Comparison of ENCODE assay signal across 26 mouse cellular contexts in the genomic region with DNA sequence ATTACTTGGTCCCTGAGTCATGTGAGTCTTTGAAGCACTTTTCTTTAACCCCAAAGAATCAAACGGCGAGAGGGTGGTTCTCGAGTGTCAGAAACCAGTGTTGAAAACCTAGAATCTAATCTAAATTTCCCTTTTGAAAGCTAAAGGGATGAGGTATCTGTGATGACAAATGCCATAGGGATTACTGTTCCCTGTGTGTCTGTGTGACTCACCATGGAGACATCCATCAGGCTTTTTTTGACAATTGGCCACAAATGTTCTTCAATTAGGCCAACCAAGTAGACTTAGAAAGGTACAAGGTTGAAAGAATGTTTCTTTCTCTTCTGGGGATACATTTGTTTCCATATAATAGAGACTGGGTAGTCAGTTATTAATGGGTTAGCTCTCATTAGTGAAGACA. TPM values are rescaled to one million over a fixed set of nuclear protein-coding genes. Genes with fewer than 3 reads are reported as not detected.
DNase-seq lines count a peak whose midpoint lies in the region; ATAC-seq and TF ChIP-seq lines count a peak whose summit lies in the region.
"Had no signal": no experiment of that assay in that cellular context is flagged by ENCODE, and none has a peak within 500 bp of the region (broad histone marks: within the 10 kb centered on the region; RNA-seq: fewer than 3 reads in every experiment).

No protein-coding gene starts in this region.

- CTCF ChIA-PET in Patski (lab: Charles Lee) = no interaction called here

- ATAC-seq in Patski = peak; percentile 71
- ATAC-seq: forebrain, embryonic 14.5 days; forebrain, embryonic 16.5 days had no signal

- H3K4me3 ChIP-seq in C2C12 (ENCODE audit: insufficient read depth, poor library complexity, severe bottlenecking) = no peak overlapping the region
- H3K4me3 ChIP-seq: embryonic facial prominence, embryonic 13.5 days; embryonic facial prominence, embryonic 15.5 days; erythroblast, embryonic 14.5 days; forebrain, embryonic 10.5 days; forebrain, embryonic 12.5 days; gastrocnemius, adult 2 months had no signal

- POLR2A ChIA-PET in Patski (lab: Charles Lee) = no interaction called here

- H3ac ChIP-seq in C2C12 (ENCODE audit: control insufficient read depth, insufficient read length, low read depth) = no peak overlapping the region

- H3K36me3 ChIP-seq in C2C12 (ENCODE audit: control insufficient read depth, insufficient read depth) = no peaks in the 10 kb centered on the region
- H3K36me3 ChIP-seq: embryonic facial prominence, embryonic 13.5 days; embryonic facial prominence, embryonic 15.5 days; forebrain, embryonic 10.5 days; forebrain, embryonic 12.5 days had no signal

- H3K79me2 ChIP-seq in C2C12 (ENCODE audit: control insufficient read depth, insufficient read depth) = no peaks in the 10 kb centered on the region

- H3K27me3 ChIP-seq in C2C12 (ENCODE audit: control insufficient read depth, insufficient read depth, insufficient read length) (no peaks in the 10 kb centered on the region), Patski (no peaks in the 10 kb centered on the region)
- H3K27me3 ChIP-seq: embryonic facial prominence, embryonic 13.5 days; embryonic facial prominence, embryonic 15.5 days; forebrain, embryonic 12.5 days had no signal

- in situ Hi-C loops in Patski (cut with MboI; ENCODE audit: low pct_unique_long_range_greater_than_20kb) = no loop called here

- TF ChIP-seq CTCF in C2C12 (IDR thresholded peaks at IDR 0.05; ENCODE audit: control insufficient read depth, insufficient read depth, insufficient read length) = no peak
- TF ChIP-seq CTCF in Patski (IDR thresholded peaks at IDR 0.05) = no peak

- DNase-seq in adrenal gland, adult 2 months = peak; percentile 47
- DNase-seq in adrenal gland, postnatal 14 days = no peak
- peak; percentile 8 to 15 for DNase-seq in adrenal gland, postnatal 36 days
- DNase-seq in adrenal gland, postnatal 10 days = no peak
- DNase-seq in Patski (ENCODE audit: low read depth, low spot score) = peak; percentile 1
- DNase-seq in kidney, adult 9 months = no peak
- DNase-seq in layer of hippocampus, adult 8-10 months (ENCODE audit: low spot score in 2 of 2) = no peak
- DNase-seq: B cell, adult 2 months; cerebellum, adult 11 months; cerebellum, adult 18-20 months; cerebellum, adult 8-10 months; cerebellum, adult 9-11 months; cerebellum, postnatal 14 days; cerebellum, postnatal 36 days; embryo, embryonic 11 days; gastrocnemius, adult 2 months had no signal

- H3K79me3 ChIP-seq in C2C12 (ENCODE audit: low read depth) = no peaks in the 10 kb centered on the region

TF ChIP-seq in C2C12, 6 proteins besides CTCF, POLR2A, EP300 and RAD21:
- TF ChIP-seq MAX (IDR thresholded peaks at IDR 0.05) (no peak), MYOD1 (IDR thresholded peaks at IDR 0.05; ENCODE audit: control insufficient read depth, insufficient read length, low read depth) (peak; percentile 20), USF1 (IDR thresholded peaks at IDR 0.05; ENCODE audit: low read depth) (peak; percentile 2), MYOG (IDR thresholded peaks at IDR 0.05; ENCODE audit: control insufficient read depth, extremely low read depth, insufficient read length) (no peak), FOSL1 (IDR thresholded peaks at IDR 0.05; ENCODE audit: insufficient read depth, low read length, poor library complexity, severe bottlenecking) (peak; percentile 71), CEBPB (IDR thresholded peaks at IDR 0.05; ENCODE audit: low read depth) (no peak)

RNA-seq across cellular contexts. Expression of a gene that starts 38.1 kb away (rescaled TPM):
- 10 to 100 TPM in 1 of 2 experiments, 1 to 10 TPM in 1; 8.5 to 20.4 TPM for total RNA-seq in adrenal gland, adult 2 months (2021)
- polyA plus RNA-seq in adrenal gland, adult 2 months (2012; rRNA removed) = 0.98 and 2.0 TPM in 2 replicates
- total RNA-seq in adrenal gland, postnatal 14 days (2021) = 3.5 and 4.9 TPM in 2 replicates
- total RNA-seq in adrenal gland, postnatal 36 days (2021) = 10 to 100 TPM in 1 of 2 experiments, 1 to 10 TPM in 1; 5.8 to 10.6 TPM
- total RNA-seq in adrenal gland, postnatal 10 days (2021) = 1 to 10 TPM; 2.5 to 3.2 TPM
- polyA plus RNA-seq in C2C12 (2012; fragmentation: generic; extraction: Trizol) (not detected), Patski (2021) (0.64 TPM)
- total RNA-seq in layer of hippocampus, adult 8-10 months (2022) = 100 to 1,000 TPM in 1 of 4 experiments, 10 to 100 TPM in 3; 72.4 to 104 (median 88.3) TPM
- total RNA-seq: common myeloid progenitor, adult 5-6 weeks; gastrocnemius, adult 2 months; MEL had no signal
- polyA plus RNA-seq: erythroblast, embryonic 14.5 days had no signal

Comparison
In these comparisons a context has a peak if more than half of its experiments do, and no peak if none do; other contexts are left out.
1. DNase-seq: peak in adrenal gland, adult 2 months (single experiment), adrenal gland, postnatal 36 days (2 of 2) and Patski (single experiment); none in adrenal gland, postnatal 14 days (single experiment), adrenal gland, postnatal 10 days (single experiment), kidney, adult 9 months (single experiment) and layer of hippocampus, adult 8-10 months (0 of 2).